Mouse (Mus musculus): ENCODE measurements at regions not wholly inside any gene's neighbourhood (a gene's known extent, or its start where the extent isn't known, plus 50 kb on each side); places are given as distances from the start of the nearest gene placed in this dataset.
"Not testable (repeated sequence)": the region's sequence is repeated elsewhere in the genome, so short reads cannot be mapped to it uniquely, and the experiment has no call there.

DNA sequence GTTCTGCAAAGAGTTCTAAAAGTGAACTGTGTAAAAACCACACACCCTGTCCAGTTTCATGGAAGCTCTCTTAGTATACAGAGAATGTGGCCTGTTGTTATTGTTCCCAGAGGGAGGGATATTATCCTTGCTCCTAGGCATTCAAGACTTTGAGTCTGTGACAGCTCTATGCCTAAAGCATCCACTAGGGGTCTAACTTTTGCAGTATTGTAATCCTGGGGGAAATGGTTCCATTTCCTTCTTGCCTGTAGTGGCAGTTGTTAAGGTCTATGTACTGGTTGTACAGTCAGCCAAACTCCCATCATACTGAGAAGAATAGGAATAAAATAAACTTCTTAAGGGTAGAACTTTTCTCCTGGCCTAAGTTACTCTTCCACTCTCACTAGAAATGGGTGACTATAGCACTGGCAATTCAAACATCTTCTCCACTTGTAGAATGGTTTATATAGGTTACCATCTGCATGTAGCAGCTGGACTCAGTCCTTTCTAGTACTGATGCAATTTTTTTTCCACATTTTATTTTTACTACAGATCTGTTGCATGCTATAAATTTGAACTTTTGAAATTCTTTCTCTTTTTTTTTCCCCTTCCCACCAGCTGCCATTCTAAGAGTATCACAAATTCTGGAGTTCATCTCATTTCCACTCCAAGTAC lies 51.4 kb upstream of the Dpt start:
- no peaks in the 10 kb centered on the region for H3K27me3 ChIP-seq (ENCODE audit: control insufficient read depth, insufficient read depth, low read length)
- no peak overlapping the region for H3K4me3 ChIP-seq (ENCODE audit: control insufficient read depth, low read depth, low read length)
- H3K4me1 ChIP-seq (ENCODE audit: control insufficient read depth, insufficient read depth, low read length), result no peaks in the 10 kb centered on the region
- no peak overlapping the region for H3K27ac ChIP-seq (ENCODE audit: control insufficient read depth, insufficient read depth, low read depth, low read length)
- no peaks in the 10 kb centered on the region for H3K36me3 ChIP-seq (ENCODE audit: control insufficient read depth, insufficient read depth, low read length)
- TF ChIP-seq POLR2A (IDR thresholded peaks at IDR 0.05; ENCODE audit: control insufficient read depth, low read depth, low read length), result no peak
- TF ChIP-seq CTCF (IDR thresholded peaks at IDR 0.05; ENCODE audit: control insufficient read depth, insufficient read depth, insufficient replicate concordance, low read depth, low read length), result no peak

DNA sequence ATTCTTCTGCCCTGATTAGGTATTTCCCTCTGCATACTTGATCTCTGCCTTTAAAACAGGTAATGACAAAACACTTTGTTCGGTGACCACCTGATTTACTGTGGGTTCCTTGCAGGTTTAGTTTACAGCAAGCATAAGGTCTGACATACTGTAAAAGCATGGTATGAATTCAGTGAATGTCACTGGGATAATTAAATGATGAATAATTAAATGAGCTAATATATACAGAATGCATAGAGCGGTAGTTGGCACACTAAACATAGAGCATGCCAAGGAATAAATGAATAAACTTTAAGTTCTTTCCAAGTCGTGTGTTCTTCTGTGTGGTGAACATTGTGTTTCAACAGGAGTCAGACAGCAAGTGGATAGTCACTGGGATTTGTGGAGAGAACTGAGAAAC lies 51.9 kb upstream of the Dpt start:
- no peaks in the 10 kb centered on the region for H3K27me3 ChIP-seq (ENCODE audit: control insufficient read depth, insufficient read depth, low read length)
- no peak overlapping the region for H3K4me3 ChIP-seq (ENCODE audit: control insufficient read depth, low read depth, low read length)
- no peak overlapping the region for H3K27ac ChIP-seq (ENCODE audit: control insufficient read depth, insufficient read depth, low read depth, low read length)
- H3K36me3 ChIP-seq (ENCODE audit: control insufficient read depth, insufficient read depth, low read length), result no peaks in the 10 kb centered on the region
- H3K4me1 ChIP-seq (ENCODE audit: control insufficient read depth, insufficient read depth, low read length), result no peaks in the 10 kb centered on the region
- TF ChIP-seq CTCF (IDR thresholded peaks at IDR 0.05; ENCODE audit: control insufficient read depth, insufficient read depth, insufficient replicate concordance, low read depth, low read length), result no peak
- no peak for TF ChIP-seq POLR2A (IDR thresholded peaks at IDR 0.05; ENCODE audit: control insufficient read depth, low read depth, low read length)

- H3K27me3 ChIP-seq (ENCODE audit: control insufficient read depth, insufficient read depth, low read length); H3K27ac ChIP-seq (ENCODE audit: control insufficient read depth, insufficient read depth, low read depth, low read length); H3K4me3 ChIP-seq (ENCODE audit: control insufficient read depth, low read depth, low read length); H3K4me1 ChIP-seq (ENCODE audit: control insufficient read depth, insufficient read depth, low read length); H3K36me3 ChIP-seq (ENCODE audit: control insufficient read depth, insufficient read depth, low read length): not testable (repeated sequence)
Measured at GRCm38 (mm10) chr1:164742897-164743296, 53.5 kb upstream of the Dpt start.

DNA sequence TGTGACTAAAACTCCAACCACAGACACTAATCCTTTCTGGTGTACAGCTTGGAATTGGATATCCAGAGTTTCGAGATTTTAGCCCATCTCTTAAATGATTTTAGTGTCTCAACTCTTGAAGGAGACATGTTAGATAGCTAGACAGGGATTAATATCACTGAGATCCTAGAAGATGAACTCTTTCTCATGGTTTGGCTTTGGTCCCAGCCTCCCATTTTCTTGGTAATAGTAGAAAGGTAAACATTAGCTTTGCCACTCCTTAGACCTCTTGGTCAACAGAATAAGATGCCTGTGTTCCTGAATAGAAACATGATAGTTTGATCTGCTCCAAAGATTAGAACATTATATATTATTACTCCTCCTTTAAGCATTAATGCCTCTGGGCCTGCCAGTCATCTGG lies 60.8 kb upstream of the Dpt start:
- H3K27me3 ChIP-seq (ENCODE audit: control insufficient read depth, insufficient read depth, low read length), result no peaks in the 10 kb centered on the region
- no peak for TF ChIP-seq CTCF (IDR thresholded peaks at IDR 0.05; ENCODE audit: control insufficient read depth, insufficient read depth, insufficient replicate concordance, low read depth, low read length)
- no peak for TF ChIP-seq POLR2A (IDR thresholded peaks at IDR 0.05; ENCODE audit: control insufficient read depth, low read depth, low read length)
- H3K4me3 ChIP-seq (ENCODE audit: control insufficient read depth, low read depth, low read length), result no peak overlapping the region
- H3K4me1 ChIP-seq (ENCODE audit: control insufficient read depth, insufficient read depth, low read length), result no peaks in the 10 kb centered on the region
- no peak overlapping the region for H3K27ac ChIP-seq (ENCODE audit: control insufficient read depth, insufficient read depth, low read depth, low read length)
- no peaks in the 10 kb centered on the region for H3K36me3 ChIP-seq (ENCODE audit: control insufficient read depth, insufficient read depth, low read length)

DNA sequence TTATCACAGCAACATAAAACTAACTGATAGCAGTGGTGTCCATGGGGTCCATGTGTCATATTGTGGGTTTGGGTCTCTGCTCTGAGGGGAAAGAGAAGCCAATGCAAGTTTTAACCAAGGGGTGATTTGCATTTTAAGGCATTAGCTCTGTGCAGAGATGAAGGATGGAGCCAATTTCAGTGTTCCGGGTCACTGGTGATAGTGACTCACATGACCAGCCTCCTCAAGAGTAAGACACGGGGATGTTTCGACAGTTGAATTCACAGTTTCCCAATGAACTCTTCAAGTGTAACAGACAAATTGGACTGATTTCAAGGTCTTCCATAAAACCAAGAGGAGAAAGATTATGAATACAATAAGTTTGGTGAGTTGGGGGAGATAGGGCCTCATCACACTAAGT lies 62.7 kb upstream of the Dpt start:
- Histone ChIP-seq H3K4me1 (ENCODE audit: control insufficient read depth, insufficient read depth, low read length) (no peaks in the 10 kb centered on the region), H3K4me3 (ENCODE audit: control insufficient read depth, low read depth, low read length) (no peak overlapping the region), H3K27ac (ENCODE audit: control insufficient read depth, insufficient read depth, low read depth, low read length) (no peak overlapping the region), H3K27me3 (ENCODE audit: control insufficient read depth, insufficient read depth, low read length) (no peaks in the 10 kb centered on the region), H3K36me3 (ENCODE audit: control insufficient read depth, insufficient read depth, low read length) (no peaks in the 10 kb centered on the region)
- TF ChIP-seq POLR2A (IDR thresholded peaks at IDR 0.05; ENCODE audit: control insufficient read depth, low read depth, low read length) (no peak), CTCF (IDR thresholded peaks at IDR 0.05; ENCODE audit: control insufficient read depth, insufficient read depth, insufficient replicate concordance, low read depth, low read length) (no peak)

DNA sequence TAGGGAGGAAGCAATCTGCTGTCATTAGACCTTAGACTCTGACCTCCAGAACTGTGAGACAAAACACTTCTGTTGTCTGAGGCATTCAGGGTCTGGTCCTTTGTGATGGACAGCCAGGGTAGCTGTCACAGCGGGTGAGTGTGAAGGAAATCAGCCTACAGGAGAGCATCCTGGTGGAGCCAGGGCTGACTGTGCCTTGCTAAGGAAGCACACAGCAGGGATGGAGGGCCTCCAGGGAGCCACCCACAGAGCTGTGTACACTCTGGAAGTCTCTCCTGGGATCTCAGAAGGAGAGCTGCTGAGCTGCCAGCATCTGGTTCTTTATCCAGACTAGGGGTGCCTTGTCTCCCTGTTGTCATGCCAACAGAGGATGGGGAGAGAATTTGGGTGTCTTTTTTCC lies 74.4 kb upstream of the Dpt start:
- H3K36me3 ChIP-seq (ENCODE audit: control insufficient read depth, insufficient read depth, low read length), result no peaks in the 10 kb centered on the region
- no peaks in the 10 kb centered on the region for H3K27me3 ChIP-seq (ENCODE audit: control insufficient read depth, insufficient read depth, low read length)
- H3K4me1 ChIP-seq (ENCODE audit: control insufficient read depth, insufficient read depth, low read length), result no peaks in the 10 kb centered on the region
- TF ChIP-seq CTCF (IDR thresholded peaks at IDR 0.05; ENCODE audit: control insufficient read depth, insufficient read depth, insufficient replicate concordance, low read depth, low read length) (no peak), POLR2A (IDR thresholded peaks at IDR 0.05; ENCODE audit: control insufficient read depth, low read depth, low read length) (no peak)
- H3K4me3 ChIP-seq (ENCODE audit: control insufficient read depth, low read depth, low read length), result no peak overlapping the region
- H3K27ac ChIP-seq (ENCODE audit: control insufficient read depth, insufficient read depth, low read depth, low read length), result no peak overlapping the region

DNA sequence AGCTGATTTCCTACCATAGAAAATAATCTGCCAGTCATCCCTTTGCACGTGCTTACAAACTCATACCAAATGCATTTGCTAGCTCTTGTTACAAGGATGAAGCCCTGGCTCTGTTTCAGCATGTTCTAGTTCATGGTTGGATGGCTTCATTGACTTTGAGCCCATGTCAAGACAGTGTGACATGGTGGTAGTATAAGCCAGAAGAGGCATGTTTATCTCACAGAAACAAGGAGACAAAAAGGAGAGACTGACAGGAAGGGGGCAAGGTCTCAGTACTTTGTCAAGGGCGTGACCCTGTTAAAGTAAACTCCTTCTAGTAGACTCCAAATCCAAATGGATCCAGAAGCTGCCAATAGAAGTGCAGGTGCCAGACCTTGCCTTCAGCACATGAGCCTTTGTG lies 81.5 kb upstream of the Dpt start:
- no peaks in the 10 kb centered on the region for H3K4me1 ChIP-seq (ENCODE audit: control insufficient read depth, insufficient read depth, low read length)
- no peak overlapping the region for H3K4me3 ChIP-seq (ENCODE audit: control insufficient read depth, low read depth, low read length)
- H3K36me3 ChIP-seq (ENCODE audit: control insufficient read depth, insufficient read depth, low read length), result no peaks in the 10 kb centered on the region
- H3K27ac ChIP-seq (ENCODE audit: control insufficient read depth, insufficient read depth, low read depth, low read length), result no peak overlapping the region
- H3K27me3 ChIP-seq (ENCODE audit: control insufficient read depth, insufficient read depth, low read length), result no peaks in the 10 kb centered on the region
- TF ChIP-seq CTCF (IDR thresholded peaks at IDR 0.05; ENCODE audit: control insufficient read depth, insufficient read depth, insufficient replicate concordance, low read depth, low read length) (no peak), POLR2A (IDR thresholded peaks at IDR 0.05; ENCODE audit: control insufficient read depth, low read depth, low read length) (no peak)

All from testis, adult 2 months (tissue).